Mouse (Mus musculus): ENCODE measurements around the gene Zscan29. TPM values are rescaled to one million over a fixed set of nuclear protein-coding genes. Genes with fewer than 3 reads are reported as not detected.

Gene Zscan29
- polyA plus RNA-seq, 1 experiment from 2014 or later = 13.8 TPM

DNA sequence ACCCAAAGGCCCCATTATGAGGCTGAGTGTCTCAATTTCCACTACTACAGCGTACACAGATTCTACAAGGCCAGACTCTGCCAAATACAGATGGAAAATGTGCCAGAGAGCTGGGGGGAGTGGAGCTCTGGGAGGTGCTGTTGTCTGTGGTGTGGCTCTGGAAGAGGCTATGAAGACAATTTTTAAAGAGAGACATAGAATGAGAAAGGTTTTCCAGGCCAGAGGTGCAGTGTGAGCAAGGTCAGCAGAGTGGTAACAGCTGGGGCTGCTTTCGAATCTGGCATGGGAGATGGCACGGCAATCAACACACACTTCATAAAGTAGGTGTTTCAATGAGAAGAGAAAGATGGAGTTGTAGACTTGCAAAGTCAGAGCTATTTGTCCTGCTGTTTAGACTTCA, 51.7 kb downstream of the Zscan29 start:
- Histone ChIP-seq H3K27ac (ENCODE audit: low read depth, low read length) (no peak overlapping the region), H3K9me3 (ENCODE audit: control insufficient read depth, low read length) (no peaks in the 10 kb centered on the region), H3K4me1 (ENCODE audit: control insufficient read depth, insufficient read depth, low read length) (no peaks in the 10 kb centered on the region), H3K4me3 (ENCODE audit: low read depth, low read length) (no peak overlapping the region), H3K9ac (ENCODE audit: low read length) (no peak overlapping the region), H3K36me3 (ENCODE audit: control insufficient read depth, insufficient read depth, low read length) (no peaks in the 10 kb centered on the region), H3K27me3 (ENCODE audit: control insufficient read depth, insufficient read depth, low read length) (no peaks in the 10 kb centered on the region), H3K4me2 (no peak overlapping the region)
- DNase-seq (ENCODE audit: low spot score, missing footprints) (no peak), ATAC-seq (ENCODE audit: low FRiP score) (no peak)
- WGBS = 86% methylated on average over 3 of the region's 3 CpGs

DNA sequence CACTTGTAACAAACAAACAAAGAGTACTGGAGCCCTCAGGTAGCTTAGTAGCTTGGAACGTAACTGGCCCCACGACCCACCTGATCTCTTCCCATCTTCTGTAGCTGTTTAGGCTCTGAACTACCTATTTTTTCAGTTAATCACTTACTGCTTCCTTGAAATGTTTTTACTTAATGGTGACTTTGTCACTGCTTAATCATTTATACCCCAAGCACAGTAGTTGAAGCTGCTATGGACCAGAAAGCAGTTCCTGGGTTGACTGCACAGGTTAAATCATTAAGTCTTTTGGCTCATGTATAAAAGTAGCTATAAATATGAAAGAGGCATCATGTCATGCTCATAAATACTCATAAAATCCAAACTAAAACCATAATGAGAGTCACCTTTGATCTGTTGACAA, 55.5 kb downstream of the Zscan29 start:
- ATAC-seq (ENCODE audit: low FRiP score) = no peak

DNA sequence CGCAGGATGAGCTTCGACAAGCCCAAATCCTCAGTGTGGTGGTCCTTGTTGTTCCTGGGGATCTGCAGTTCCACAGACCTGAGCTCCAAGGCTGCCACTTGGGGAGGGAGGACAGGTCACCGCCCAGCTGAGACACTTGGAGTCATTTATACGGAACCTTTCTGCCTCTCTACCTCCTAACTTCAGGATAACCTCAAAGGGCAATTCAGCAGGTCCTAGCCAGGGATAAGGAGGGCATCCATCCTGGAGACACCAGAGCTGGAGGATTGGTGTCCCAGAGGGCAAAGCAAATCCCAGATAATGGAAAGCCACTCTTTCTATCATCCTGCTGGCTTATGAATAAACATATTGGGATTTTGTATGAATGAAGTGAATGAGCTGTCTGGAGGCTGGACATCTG, 61.2 kb downstream of the Zscan29 start, which contains the start of gene Tgm7:
Gene Tgm7, minus strand, starts transcription at position 101 of the 400 bp plus-strand sequence.
- Histone ChIP-seq H3K9ac (ENCODE audit: low read length) (no peak within 1 kb of the TSS), H3K4me2 (no peak within 1 kb of the TSS), H3K9me3 (ENCODE audit: control insufficient read depth, low read length) (no peaks in the 10 kb centered on the region), H3K27me3 (ENCODE audit: control insufficient read depth, insufficient read depth, low read length) (no peaks in the 10 kb centered on the region), H3K27ac (ENCODE audit: low read depth, low read length) (no peak within 1 kb of the TSS), H3K36me3 (ENCODE audit: control insufficient read depth, insufficient read depth, low read length) (no peaks in the 10 kb centered on the region), H3K4me3 (ENCODE audit: low read depth, low read length) (no peak within 1 kb of the TSS), H3K4me1 (ENCODE audit: control insufficient read depth, insufficient read depth, low read length) (no peaks in the 10 kb centered on the region)
- ATAC-seq (ENCODE audit: low FRiP score) = no peak
- DNase-seq (ENCODE audit: low spot score, missing footprints) = no peak
- 93% methylated on average over 4 of the region's 4 CpGs for WGBS

More for the DNA sequence above, 55.5 kb downstream of the Zscan29 start:
- 96% methylated on average over 2 of the region's 2 CpGs for WGBS
- Histone ChIP-seq H3K36me3 (ENCODE audit: control insufficient read depth, insufficient read depth, low read length) (no peaks in the 10 kb centered on the region), H3K9ac (ENCODE audit: low read length) (no peak overlapping the region), H3K27me3 (ENCODE audit: control insufficient read depth, insufficient read depth, low read length) (no peaks in the 10 kb centered on the region), H3K27ac (ENCODE audit: low read depth, low read length) (no peak overlapping the region), H3K4me1 (ENCODE audit: control insufficient read depth, insufficient read depth, low read length) (no peaks in the 10 kb centered on the region), H3K4me3 (ENCODE audit: low read depth, low read length) (no peak overlapping the region), H3K9me3 (ENCODE audit: control insufficient read depth, low read length) (no peaks in the 10 kb centered on the region), H3K4me2 (no peak overlapping the region)
- no peak for DNase-seq (ENCODE audit: low spot score, missing footprints)

Other genes with a start within 250 kb of the Zscan29 start
- 21.0 and 21.7 TPM in 2 replicates for gene Ubr1, start 200.4 kb downstream of the Zscan29 start, polyA plus RNA-seq (2014; fragmentation: Nextera tagmentation; extraction: Ambion mirVana)
- 6.2 and 7.0 TPM in 2 replicates for gene Tmem62, start 194.1 kb downstream of the Zscan29 start, polyA plus RNA-seq (2014; fragmentation: Nextera tagmentation; extraction: Ambion mirVana)
- 51.6 and 52.7 TPM in 2 replicates for gene Ccndbp1, start 162.7 kb downstream of the Zscan29 start, polyA plus RNA-seq (2014; fragmentation: Nextera tagmentation; extraction: Ambion mirVana)
- gene Epb42, start 134.1 kb downstream of the Zscan29 start, polyA plus RNA-seq (2014; fragmentation: Nextera tagmentation; extraction: Ambion mirVana) = 5.5 and 7.0 TPM in 2 replicates
- gene Tgm5, start 85.3 kb downstream of the Zscan29 start, polyA plus RNA-seq (2014; fragmentation: Nextera tagmentation; extraction: Ambion mirVana) = not detected in 2 replicates
- gene Tgm7, start 61.3 kb downstream of the Zscan29 start, polyA plus RNA-seq (2014; fragmentation: Nextera tagmentation; extraction: Ambion mirVana) = not detected in 2 replicates
- 35.4 and 35.7 TPM in 2 replicates for gene Adal, start 30.7 kb downstream of the Zscan29 start, polyA plus RNA-seq (2014; fragmentation: Nextera tagmentation; extraction: Ambion mirVana)
- gene Lcmt2, start 30.5 kb downstream of the Zscan29 start, polyA plus RNA-seq (2014; fragmentation: Nextera tagmentation; extraction: Ambion mirVana) = 20.6 and 21.0 TPM in 2 replicates
- gene Tubgcp4, start 471 bp downstream of the Zscan29 start, polyA plus RNA-seq (2014; fragmentation: Nextera tagmentation; extraction: Ambion mirVana) = 67.8 and 69.3 TPM in 2 replicates
- 132 and 138 TPM in 2 replicates for gene Trp53bp1, start 100.3 kb upstream of the Zscan29 start, polyA plus RNA-seq (2014; fragmentation: Nextera tagmentation; extraction: Ambion mirVana)
- 11.2 and 14.3 TPM in 2 replicates for gene Map1a, start 118.5 kb upstream of the Zscan29 start, polyA plus RNA-seq (2014; fragmentation: Nextera tagmentation; extraction: Ambion mirVana)
- 10.3 and 11.2 TPM in 2 replicates for gene Ppip5k1, start 184.3 kb upstream of the Zscan29 start, polyA plus RNA-seq (2014; fragmentation: Nextera tagmentation; extraction: Ambion mirVana)
- 3.8 and 4.1 TPM in 2 replicates for gene Ckmt1, start 186.6 kb upstream of the Zscan29 start, polyA plus RNA-seq (2014; fragmentation: Nextera tagmentation; extraction: Ambion mirVana)
- gene Strc, start 216.0 kb upstream of the Zscan29 start, polyA plus RNA-seq (2014; fragmentation: Nextera tagmentation; extraction: Ambion mirVana) = not detected in 2 replicates
- 505 and 510 TPM in 2 replicates for gene Pdia3, start 242.7 kb upstream of the Zscan29 start, polyA plus RNA-seq (2014; fragmentation: Nextera tagmentation; extraction: Ambion mirVana)
- gene Catsper2, start 242.7 kb upstream of the Zscan29 start, polyA plus RNA-seq (2014; fragmentation: Nextera tagmentation; extraction: Ambion mirVana) = 1.6 and 2.0 TPM in 2 replicates

All from midbrain, embryonic 11.5 days (tissue).